Mouse (Mus musculus): ENCODE measurements around the gene Myo1h. TPM values are rescaled to one million over a fixed set of nuclear protein-coding genes. Genes with fewer than 3 reads are reported as not detected.

The Myo1h gene
- total RNA-seq, 2 experiments from 2014 or later = 0.17 to 0.20 TPM

DNA sequence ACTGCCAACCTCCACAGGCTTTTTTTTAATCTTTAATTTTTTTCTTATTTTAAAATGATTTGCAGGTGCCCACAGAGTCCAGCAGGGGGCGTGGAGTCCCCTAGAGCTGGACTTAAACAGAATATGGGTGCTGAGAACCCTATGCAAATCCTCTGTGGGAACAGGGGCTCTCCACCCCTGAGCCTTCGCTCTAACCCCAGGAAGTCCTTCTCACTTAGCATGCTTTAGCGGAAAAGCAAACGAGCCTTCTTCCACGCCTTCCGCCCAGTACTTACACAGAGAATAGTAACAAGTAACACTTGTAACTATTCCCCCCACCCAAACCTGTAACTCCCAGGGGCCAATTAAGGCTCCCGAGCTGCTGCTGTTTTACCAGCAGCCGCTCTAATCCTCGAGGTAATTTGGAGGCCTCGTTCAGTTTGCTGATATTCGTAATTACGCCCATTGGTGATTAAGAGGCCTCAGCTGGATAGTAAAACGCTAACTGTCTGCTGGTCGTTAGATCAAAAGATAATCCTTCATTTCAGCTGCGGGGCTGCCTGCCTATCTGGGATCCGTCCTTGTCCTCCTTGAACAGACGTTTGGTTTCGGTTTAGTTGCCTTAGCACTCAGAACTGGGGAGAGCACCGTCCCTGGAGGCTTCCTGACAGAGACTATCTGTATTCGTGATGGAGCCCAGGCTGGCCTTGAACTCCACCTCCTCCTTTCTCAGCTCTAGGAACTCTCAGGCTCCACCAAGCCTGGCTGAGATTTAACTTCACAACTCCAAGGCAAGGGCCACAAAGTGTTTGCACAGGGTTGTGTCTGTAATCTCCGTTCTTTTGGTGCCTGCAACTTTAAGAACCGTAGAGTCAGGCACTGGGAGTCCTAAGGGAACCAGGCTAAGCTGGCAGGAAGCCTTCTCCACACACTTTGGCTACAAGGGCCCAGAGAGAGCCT, 8.0 kb downstream of the Myo1h start:
- DNase-seq = peak; percentile 53

DNA sequence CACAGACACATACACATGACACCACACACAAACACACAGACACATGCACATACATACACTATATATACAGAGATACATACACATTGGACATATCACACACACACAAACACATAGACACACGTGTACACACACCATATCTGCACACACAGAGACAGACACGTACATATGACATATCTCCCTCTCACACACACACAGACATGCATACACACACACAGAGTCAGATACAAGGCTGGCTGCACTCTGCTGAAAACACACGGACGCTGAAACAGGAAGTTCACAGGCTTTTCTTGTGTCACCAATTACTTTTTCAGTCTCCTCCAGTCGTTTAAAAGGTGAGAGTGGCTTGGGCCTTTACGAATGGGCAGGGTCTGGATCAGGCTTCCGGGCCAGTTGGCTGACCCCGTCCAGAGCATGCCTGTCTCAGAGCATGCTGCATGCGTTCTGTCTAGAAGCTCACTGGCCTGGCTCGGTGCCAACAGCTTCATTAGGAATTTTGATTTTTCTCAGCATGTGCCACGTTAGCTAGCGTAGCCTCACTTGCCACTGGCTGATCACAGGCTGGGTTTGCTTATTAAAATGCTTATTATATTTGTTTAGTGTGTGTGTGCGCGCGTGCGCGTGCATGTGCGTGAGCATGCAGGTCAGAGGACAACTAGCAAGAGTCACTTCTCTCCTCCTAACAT, 9.4 kb downstream of the Myo1h start:
- DNase-seq = peak; percentile 47

DNA sequence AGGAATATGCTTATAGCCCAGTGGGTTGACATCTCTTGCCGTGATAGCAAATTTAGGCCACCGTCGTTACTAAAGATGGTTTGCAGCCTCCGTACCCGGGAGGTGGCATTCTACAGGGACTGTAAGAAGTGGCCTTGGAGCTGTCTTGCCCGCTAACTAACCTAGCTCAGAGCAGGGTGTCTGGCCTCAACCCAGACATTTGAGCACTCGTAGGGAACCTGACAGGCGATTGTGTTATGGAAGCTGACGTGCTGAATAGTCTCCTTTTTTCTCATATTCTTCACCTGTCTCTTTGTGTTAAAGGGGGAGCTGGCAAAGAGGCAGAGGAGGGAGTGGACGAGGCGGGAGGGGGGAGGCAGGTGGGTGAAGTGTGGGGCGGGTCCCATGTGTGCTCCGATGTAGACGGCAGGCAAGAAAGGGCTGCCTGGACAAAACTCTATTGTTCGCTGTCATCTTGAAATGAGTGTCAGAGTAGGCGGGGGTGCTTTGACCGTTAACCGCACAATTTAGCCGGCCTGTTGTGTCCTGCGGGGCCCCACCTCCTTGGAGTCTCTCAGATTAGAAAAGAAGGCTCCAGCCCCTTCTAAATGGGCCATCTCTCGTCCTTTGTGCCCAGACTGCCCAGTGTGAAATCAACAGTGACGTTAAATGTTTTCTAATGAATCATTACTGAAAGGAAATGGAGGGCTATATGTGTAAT, 10.3 kb downstream of the Myo1h start:
- no peak for DNase-seq

DNA sequence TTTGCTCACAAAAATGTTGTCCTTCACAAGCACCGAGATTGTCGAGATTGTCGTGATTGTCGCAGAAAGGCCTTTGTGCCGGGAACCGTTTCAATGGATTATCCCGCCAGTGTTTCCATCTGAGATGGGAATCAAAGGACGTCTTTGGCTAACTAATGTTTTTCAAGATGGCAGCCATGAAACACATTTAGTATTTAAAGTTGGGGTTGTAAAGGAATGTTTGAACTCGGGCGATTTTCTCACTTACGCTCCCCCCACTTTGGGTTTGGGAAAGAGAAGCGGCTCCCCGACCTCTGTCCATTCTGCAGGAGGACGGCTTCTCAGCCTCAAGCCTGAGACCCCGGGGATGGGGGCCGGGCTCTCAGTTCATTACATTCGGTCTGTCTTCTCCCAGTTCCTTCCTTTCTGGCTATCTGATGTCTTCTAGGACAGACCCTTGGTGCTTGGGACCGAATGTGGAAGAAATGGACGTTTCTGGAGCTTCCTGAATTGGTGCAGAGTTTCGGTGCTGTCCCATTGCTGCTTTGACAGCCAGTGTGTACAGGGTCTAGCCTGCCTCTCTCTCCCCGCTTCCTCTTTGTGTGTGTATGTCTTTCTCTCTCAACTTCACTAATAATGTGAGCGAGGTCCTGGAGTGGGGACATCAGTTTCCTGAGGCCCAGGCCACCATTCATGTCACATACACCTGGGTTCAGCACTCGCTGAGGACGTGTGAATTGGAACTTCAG, 11.1 kb downstream of the Myo1h start:
- no peak for DNase-seq

DNA sequence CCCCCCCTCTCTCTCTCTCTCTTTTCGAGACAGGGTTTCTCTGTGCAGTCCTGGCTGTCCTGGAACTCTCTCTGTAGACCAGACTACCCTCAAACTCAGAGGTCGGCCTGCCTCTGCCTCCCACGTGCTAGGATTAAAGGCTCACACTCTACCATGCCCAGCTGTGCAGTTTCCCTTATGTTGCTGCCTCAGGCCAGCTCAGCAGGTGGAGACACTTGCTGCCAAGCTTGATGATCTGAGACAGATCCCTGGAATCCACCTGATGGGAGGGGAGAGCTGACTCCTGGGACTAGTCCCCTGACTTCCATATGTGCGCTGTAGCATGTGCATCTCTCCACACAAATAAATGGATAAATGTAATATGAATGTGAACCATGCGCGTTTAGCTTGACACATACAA, 14.2 kb downstream of the Myo1h start:
- DNase-seq = no peak

- DNase-seq = peak; percentile 30
These were observed 17.5 kb downstream of the Myo1h start for GRCm38 (mm10) chr5:114306496-114306895.

DNA sequence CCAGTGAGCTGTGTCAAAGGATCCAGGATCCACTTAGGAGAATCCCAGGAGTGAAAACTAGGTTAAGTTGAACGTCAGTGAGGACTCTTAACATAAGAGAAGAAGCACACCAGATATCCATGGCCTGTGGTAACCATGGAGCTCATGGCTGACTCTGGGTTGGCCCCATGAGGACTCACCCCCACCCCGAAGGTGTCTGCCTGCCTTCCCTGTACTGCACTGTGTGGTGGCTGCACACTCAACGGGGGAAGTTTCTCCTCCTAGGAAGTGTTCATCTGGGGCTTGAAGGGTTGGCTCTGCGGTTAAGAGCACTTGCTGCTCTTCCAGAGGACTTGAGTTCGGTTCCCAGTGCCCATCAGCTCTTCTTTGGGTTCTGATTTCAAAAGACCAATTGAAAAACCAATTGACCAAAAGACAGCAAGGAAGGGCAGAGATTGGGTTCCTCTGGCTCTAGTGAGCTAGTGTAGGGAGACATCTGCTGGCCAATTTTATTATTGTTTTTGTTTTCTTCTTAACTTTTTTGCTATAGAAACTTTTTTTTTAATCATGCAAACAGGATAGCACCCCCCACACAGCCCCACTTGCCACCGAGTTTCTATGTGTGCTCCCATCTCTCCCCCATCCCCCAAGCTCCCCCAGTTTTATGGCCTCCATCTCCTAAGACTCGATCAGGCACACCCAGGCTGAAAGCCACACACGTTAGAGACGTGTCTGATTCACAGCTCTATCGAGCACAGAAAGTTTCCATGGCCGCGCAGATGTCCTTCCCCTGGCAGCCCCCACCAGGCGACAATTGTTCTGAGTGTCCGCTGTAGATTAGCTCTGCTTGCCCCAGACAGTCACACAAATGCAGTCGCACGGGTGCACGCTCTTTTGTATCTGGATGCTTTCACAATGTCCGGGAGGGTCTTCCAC, 20.1 kb downstream of the Myo1h start:
- DNase-seq = no peak

GRCm38 (mm10) chr5:114309680-114310036, 20.7 kb downstream of the Myo1h start:
- no peak for DNase-seq

DNA sequence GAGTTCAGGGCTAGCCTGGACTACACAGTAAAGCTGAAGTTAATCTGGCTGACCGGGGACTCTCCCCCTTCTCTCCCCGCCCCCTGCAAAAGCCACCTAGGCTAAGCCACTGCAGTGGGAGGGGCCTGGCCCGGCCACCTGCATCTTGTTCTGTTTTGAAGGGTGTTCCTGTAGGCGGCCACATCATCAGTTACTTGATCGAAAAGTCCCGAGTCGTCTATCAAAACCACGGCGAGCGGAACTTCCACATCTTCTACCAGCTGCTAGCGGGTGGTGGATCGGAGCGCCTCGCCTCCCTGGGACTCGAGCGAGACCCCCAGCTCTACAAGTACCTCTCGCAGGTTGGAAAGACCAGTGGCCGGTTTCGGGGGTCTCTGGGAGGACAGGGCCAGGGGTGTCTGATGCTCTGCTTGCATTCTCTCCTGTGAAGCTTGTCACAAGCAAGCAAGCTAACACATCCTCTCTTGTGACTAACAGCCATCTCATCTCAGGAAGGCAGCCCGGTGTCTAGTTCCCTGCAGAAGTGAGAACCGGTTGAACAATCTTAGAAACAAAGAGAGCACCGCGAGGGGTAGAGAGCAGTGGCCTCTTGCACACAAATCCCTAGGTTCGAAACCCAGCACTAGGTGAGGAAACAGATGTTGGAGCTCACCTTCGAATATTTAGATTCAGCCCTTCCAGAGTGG, 34.3 kb downstream of the Myo1h start:
- DNase-seq = no peak

DNA sequence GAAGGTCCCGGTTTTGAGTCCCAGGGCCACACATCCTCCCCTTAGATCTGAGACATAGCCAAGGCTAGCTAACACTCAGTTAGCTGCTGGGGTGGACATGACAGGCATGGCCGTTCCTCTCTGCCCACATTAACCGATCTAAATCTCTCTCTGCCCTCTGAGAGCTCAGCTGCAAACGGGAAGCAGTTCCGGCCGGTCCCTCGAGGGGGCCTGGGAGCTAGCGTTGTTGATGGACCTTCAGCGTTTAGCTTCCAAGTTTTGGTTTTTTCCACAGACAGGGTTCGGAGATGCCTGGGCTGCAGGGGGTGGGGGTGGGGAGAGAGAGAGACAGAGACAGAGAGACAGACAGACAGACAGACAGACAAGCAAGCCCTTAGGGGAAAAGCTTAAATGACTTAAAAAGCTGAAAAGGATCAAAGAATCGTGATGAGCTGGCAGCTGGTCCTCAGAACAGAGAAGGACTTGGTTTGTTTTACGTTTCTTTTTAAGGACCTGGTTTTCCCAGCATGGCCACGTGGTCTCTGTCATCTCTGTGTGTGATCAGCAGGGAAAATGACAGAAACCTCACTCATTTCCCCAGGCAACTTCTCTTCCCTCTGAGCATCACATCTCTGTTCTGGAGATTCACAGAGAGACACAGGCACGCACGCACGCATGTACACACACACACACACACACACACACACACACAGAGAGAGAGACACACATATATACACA, 35.0 kb downstream of the Myo1h start:
- DNase-seq = peak; percentile 65

DNA sequence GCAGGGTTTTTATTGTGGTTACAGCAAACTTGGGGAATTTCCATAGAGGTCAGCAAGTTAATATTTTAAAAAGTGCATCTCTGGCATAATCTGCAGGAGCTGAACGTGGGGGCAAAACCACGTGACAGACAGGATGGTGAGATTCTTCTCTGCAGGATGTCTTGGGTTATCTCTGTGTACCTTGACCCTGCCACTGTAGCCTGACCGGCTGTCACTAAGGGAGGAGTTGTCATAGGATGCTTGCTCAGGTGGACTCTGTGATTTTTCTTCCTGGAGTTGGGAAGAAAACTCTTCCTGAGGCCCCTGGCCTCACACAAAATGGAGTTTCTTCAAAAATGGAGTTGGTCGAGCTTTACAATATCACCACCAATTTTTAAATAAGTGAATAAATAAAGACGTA, 54.0 kb downstream of the Myo1h start:
- no peak for DNase-seq

DNA sequence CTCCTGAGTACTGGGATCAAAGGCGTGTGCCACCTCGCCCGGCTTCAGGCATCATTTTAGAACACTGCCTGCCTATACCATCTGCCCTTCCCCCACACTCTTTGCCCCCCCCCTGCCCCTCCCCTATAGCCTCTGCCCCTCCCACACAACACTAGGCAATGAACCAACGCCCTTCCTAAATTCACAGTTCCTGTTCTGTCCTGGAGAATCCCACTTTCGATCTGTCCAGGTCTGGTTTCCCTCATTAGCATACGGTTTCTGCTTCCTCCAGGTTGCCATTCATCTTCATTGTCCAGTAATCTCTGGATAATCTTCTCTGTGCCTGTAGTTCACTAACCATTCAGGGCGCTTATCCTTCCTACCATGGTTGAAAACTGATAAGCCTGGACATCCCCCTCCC, 54.6 kb downstream of the Myo1h start:
- DNase-seq = no peak

DNA sequence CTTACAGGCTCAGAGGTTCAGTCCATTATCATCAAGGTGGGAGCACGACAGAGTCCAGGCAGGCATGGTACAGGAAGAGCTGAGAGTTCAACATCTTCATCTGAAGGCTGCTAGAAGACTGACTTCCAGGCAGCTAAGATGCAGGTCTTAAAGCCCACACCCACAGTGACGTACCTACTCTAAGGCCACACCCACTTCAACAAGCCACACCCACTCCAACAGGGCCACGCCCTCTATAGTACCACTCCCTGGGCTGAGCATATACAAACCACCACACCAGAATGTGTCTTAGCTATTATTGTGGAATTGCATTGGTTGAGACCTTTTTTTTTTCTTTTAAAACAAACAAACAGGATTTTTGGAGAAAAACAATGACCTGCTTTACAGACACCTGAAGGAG, 56.6 kb downstream of the Myo1h start:
- no peak for DNase-seq

GRCm38 (mm10) chr5:114347005-114347404, 58.0 kb downstream of the Myo1h start:
- no peak for DNase-seq

DNA sequence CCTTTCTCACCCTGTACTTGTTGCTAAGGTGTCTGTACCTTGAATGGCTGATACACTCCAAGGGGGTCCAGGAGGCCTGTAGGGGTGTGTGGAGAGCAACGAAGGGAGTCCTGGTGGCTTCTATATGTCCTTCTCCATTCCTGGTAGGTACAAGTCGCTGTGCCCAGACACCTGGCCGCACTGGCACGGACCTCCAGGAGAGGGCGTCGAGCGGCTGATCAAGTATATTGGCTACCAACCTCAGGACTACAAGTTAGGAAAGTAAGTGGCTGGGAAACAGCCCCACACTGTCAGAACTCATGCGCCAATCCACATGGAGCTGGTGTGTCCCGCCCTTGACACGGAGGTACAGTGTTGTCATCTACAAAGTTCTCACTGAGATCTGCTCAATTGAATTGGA, 62.5 kb downstream of the Myo1h start:
- DNase-seq = no peak

- DNase-seq = peak; percentile 89
These were observed 67.4 kb downstream of the Myo1h start for GRCm38 (mm10) chr5:114356250-114356935.

DNA sequence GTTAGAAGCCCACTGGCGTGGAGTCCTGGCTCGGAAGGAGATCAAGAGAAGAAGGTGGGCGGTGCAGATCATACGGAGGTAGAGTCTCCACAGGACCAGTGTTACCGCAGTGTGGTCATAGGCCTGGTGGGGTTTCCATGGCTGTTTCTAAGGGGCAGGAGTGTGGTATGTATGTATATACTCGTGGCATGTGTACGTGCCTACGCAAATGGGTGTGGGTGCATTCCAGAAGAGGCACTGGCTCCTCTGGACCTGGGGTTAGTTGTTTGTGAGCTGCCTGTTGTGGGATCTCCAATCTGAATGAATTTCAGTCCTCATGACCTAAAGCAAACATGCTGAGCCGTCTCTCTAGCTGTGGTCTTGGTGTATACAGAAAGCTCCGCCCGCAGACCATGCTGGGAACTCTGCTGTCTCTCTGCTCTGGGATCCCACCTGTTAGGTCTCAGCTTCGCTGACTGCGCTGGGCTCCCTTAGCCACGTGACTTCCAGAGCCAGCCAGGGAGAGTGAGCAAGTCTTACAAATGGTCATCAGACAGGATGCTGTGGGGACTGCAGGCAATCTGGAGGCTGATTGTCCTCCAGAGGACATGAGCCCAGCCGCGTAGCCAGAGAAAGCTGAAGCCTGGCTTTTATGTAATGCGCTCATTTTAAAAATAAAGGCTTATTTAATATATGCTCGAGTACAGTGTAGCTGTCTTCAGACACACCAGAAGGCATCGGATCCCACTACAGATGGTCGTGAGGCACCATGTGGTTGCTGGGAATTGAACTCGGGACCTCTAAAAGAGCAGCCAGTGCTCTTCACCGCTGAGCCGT, 68.2 kb downstream of the Myo1h start:
- DNase-seq = peak; percentile 53

DNA sequence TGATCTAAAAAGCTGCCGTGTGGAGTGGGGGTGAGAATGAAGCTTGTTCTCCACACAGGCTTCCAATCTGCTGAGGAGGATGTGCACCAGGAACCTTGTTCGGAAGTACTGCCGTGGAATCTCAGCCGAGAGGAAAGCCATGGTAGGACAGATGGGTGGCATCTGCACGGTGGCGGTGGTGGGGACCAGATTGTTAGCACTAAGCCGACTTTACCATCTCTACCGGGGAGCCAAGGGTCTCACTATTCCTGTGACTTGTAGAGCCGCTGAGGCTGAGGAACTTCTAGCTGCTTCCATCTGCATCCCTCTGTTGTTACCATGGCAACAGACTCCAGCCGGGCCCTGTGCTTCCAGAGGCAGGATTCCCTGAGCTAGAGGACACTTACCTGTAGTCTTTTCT, 69.9 kb downstream of the Myo1h start:
- no peak for DNase-seq

GRCm38 (mm10) chr5:114359586-114359985, 70.6 kb downstream of the Myo1h start:
- no peak for DNase-seq
